Mouse (Mus musculus) right cerebral cortex, postnatal 10 days (tissue): ENCODE measurements around the gene Muc2.

ENCODE experiments used
- DNase-seq, 2 experiments: peaks; one replicate each; pipeline ENCODE4 v3.0.0; 2021; ENCODE audit warnings: low spot score in 2 of 2

Gene Muc2

GRCm38 (mm10) chr7:141770521-141770920, 80.4 kb downstream of the Muc2 start:
- DNase-seq = no peak

- DNase-seq = no peak
Measured at GRCm38 (mm10) chr7:141770988-141771387, 80.8 kb downstream of the Muc2 start.

- no peak for DNase-seq
Measured at GRCm38 (mm10) chr7:141772058-141772557, 82.0 kb downstream of the Muc2 start.

GRCm38 (mm10) chr7:141774855-141775254, 84.7 kb downstream of the Muc2 start:
- DNase-seq = no peak

GRCm38 (mm10) chr7:141776199-141776598, 86.1 kb downstream of the Muc2 start:
- DNase-seq = no peak

GRCm38 (mm10) chr7:141788677-141789452, 98.7 kb downstream of the Muc2 start, which contains the start of gene Muc5ac:
TSS of gene Muc5ac (plus strand) at chr7:141788972.
- no peak for DNase-seq

GRCm38 (mm10) chr7:141794251-141794650, 104.1 kb downstream of the Muc2 start:
- no peak for DNase-seq

GRCm38 (mm10) chr7:141803206-141803605, 113.1 kb downstream of the Muc2 start:
- no peak for DNase-seq
